Mouse (Mus musculus): ENCODE data around the gene Cyp39a1. TPM values are rescaled to one million over a fixed set of nuclear protein-coding genes. Genes with fewer than 3 reads are reported as not detected.

The Cyp39a1 gene
- total RNA-seq, 2 experiments from 2014 or later: 8.0 to 8.4 TPM

DNA sequence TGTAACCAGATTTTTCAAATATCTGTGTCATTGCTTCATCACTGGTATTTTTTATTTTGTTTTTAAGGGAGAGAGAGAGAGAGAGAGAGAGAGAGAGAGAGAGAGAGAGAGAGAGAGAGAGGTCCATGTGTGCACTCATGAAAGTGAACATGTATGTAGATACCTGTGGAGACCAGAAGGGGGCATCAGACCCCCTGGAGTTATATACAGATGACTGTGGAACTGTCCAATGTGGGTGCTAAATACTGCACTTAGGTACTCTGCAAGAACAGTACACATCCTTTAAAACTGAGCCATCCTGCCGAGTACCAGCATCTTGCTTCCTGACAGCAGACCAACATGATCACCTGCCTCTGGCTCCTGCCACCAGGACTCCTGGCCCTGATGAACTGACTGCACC lies 9.0 kb downstream of the Cyp39a1 start:
- DNase-seq (ENCODE audit: low spot score in 2 of 2): no peak

DNA sequence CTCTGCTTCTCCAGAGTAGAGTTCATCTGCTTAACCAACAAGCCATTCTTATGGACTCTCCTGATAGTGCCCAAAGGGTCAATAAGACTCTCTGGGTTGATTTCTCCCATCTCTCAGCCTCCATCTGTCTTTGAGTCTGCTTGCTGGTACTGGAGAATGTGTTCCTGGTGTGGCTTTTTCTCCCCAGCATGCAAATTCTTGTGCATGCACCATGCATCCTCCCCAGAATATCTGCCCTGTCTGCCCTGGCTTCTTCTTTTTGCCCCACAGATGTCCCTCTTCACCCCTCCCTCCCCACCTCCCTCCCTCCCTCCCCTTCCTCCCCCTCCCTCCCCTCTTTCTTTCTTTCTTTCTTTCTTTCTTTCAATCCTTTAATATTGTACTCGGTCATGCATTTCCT lies 10.1 kb downstream of the Cyp39a1 start:
- no peak for DNase-seq (ENCODE audit: low spot score in 2 of 2)

DNA sequence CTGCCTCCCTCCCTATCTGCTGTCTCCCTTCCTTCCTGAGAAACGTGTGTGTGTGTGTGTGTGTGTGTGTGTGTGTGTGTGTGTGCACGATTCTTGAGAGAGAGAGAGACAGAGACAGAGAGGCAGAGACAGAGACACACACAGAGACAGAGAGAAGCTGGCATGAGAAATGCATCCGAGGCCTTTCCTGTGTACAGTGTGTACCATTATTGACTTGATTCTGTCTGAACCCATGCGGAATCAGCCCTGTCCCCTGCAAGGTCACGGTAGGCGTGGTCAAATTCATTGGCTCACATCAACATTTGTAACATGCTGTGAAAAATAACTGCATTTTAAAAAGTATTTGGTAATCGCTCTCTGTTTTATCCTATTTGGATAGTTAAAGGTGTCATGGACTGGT lies 16.9 kb downstream of the Cyp39a1 start:
- no peak for DNase-seq (ENCODE audit: low spot score in 2 of 2)

DNA sequence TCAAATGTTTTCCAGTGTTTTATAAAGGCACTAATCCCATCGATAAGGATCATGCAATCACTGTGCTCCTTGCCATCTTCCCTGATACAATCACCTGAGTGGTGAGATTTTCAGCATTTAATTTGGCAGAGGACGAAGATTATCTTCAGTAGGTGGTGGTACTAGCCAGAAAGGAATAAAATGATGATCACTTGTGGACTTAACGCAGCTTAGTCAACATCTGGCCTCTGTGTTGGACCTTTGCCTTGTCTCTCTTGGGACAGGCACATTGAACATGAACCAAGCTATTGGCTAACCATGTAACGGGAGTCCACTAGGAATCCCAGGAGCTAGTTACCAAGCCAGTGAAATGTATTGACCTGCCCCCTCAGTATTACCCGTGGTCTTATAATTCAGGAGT lies 17.4 kb downstream of the Cyp39a1 start:
- DNase-seq (ENCODE audit: low spot score in 2 of 2): no peak

DNA sequence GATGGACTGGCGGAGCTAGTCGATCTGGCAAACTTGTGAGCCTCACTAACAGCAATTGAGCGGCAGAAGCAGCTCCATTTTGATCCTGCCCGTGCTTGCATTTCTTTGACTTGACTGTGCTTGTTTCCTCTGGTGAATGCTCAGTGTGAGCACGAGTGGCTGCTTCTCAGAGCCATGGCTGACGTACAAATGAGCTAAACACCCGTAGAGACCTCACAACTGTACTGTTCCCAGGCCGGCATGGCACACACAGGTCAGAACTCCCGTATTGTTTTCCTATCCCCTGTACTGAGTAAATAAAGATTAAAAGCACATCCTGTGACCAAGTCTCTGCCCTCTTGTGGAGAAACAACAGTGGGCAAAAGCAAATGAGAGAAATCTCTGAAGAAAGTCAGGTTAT lies 22.4 kb downstream of the Cyp39a1 start:
- peak in 1 of 2 experiments; percentile 10 for DNase-seq (ENCODE audit: low spot score in 2 of 2)

DNA sequence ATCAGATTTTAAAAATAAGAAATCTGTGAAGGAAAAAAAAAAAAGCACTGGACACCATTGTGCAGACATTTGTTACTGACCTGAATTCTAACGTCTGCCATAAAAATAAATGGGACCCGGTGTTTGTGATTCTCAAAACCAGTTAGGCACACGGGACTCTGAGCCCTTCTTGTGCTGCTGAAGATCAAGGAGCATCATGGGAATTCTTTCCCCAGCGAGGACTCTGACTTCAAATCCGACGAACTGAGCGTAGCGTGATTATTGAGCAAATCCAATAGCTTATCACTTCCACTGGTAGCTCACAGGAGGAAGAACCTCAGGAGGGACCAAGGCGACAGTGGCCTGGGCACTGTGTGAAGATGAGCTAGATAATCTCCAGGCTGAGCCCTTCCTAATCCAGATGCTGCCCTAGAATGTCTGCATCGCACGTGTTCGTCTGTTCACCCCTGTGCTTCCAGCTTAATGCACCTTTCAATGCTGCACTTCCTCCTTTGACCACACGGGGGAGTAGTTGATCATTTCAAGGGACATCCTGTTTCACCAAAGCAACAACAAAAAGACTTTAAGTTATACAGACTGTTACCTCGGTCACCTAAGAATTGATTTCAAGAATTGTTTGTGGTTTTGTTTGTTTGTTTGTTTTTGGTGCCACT lies 31.9 kb downstream of the Cyp39a1 start:
- peak; percentile 52 to 72 for DNase-seq (ENCODE audit: low spot score in 2 of 2)

DNA sequence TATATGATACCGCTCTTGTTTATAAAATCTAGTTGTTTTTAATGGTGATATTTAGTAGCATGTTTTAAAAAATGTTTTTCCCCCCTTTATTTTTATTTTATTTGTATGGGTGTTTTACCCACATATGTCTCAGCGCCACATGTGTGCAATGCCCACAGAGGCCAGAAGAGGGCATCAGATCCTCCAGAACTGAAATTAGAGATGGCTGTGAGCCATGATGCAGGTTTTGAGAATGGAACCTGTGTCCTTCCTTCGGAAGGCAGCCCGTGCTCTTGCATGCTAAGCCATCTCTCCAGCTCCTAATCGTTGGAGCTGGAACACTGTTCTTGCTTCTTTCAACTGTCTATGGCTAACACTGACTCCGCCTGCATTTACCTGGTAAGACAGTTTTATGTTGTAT lies 33.8 kb downstream of the Cyp39a1 start:
- DNase-seq (ENCODE audit: low spot score in 2 of 2): peak; percentile 30 to 47

DNA sequence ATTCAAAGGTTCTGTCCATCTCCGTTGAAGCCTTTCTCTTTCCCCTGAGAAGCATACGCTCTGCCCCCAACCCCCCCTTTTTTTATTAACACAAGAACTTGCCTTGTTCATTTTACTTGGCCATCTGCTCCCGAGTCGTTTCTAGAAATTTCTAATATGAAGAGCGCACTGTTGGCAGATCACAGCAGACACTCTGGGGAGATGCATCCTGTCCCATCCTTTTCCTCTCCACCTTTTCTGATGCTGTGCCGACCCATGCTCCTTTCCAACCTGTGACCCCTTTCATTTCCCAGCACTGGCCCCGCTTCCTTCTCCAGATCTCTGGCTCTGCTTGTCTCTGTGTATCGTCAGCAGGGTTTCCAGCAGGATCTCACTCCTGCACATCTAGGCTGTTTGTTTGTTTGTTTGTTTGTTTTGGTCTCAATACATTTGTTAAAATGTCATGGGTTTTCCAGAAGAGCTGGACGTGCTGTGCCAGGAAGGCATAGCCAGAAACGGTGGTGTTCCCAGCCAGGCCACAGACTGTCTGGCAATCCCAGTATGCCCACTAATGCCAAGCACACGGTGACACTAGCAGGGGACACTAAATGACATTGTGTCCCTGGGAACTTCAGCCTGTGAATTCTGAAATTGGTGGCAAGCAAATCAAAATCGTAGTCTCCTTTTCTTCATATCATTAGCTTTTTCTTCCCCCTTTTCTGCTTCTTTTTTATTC lies 37.1 kb downstream of the Cyp39a1 start:
- DNase-seq (ENCODE audit: low spot score in 2 of 2): no peak

DNA sequence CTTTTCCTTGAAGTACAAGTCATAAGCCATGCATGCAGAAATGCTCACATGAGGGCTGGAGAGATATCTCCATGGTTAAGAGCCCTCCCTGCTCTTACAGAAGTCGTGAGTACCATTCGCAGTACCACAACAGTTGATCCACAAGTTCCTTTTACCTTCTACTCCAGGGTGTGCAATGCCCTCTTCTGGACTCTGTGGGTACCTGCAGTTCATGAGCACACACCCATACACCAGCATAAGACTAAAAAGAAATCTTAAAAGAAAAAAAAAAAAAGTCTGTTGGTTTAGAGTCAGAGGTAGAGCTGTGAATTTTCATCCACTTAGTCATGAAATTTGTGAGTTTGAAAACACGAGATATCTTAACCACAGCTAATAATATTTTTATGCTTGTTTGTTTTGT lies 39.5 kb downstream of the Cyp39a1 start:
- DNase-seq (ENCODE audit: low spot score in 2 of 2): no peak

DNA sequence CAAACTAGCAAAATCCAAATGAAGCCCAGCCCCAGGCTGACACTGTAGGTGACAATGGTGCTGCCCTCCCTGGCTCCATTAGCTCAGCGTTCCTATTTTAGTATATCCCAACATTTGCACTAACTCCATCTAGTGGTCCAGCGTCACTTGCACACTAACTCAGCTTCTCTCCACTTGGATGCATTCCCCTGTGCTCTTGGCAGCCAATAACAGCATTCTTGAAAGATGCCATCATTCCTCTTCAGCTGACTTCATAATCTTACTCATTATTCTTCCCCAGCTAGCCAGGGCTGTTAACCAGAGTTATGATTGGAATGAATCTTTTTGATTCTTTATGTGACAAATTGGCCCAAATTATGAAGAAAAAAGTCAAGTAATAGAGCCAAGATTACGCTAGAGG lies 40.0 kb downstream of the Cyp39a1 start:
- DNase-seq (ENCODE audit: low spot score in 2 of 2): peak in 1 of 2 experiments; percentile 45

DNA sequence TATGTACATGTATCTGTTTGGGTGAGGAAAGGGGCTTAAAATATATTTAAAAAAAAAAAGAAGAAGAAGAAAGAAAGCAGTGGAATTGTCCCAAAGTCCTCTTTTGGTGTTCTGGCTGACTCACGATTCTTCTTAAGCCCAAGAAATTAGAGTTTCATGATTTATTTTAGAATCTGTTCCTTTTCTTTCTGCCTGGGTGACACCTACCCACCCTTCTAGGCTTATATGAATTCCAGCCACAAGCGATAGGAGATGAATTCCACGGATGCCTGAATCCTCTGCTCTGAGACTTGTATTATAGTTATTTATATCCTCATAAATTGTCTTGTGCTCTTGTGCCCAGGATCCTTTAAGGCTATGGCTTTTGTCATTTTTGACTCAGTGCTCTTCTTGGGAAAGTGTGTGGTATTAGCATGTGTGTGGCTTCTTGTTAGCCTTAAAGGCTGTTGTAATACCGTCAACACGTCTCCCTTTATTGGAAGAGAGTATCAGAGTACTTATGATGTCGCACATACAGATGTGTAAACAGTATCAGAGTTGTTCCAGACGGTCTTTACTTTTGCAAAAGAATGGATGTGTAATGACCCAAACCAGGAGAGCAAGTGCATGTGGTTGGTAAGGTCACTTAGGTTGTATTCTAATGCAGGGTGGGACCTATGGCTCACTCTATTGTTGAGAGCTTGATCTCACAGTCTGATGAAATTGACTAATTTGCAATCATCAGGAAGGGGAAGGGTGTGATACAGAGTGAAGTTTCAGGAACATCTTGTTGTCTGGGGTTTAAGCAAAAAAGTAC lies 44.5 kb downstream of the Cyp39a1 start:
- DNase-seq (ENCODE audit: low spot score in 2 of 2): no peak

DNA sequence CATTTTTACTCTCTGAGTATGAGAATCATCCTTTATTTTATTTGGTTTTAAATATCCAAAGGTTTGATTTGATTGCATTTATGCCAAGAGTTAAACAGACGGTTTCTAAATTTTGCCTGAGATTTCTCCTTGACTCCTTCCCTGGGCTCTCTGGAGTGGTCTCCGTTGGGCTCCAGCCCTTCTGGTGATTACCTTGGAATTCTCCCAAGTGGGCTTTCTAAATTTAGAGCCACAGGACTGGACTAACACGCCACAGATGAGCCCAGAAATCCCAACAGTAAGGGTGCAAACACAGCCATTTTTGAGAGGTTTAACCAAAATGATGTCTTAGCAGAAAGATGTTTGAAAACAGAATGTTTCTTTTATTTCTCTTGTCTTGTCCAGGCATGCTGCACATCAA lies 47.0 kb downstream of the Cyp39a1 start:
- no peak for DNase-seq (ENCODE audit: low spot score in 2 of 2)

DNA sequence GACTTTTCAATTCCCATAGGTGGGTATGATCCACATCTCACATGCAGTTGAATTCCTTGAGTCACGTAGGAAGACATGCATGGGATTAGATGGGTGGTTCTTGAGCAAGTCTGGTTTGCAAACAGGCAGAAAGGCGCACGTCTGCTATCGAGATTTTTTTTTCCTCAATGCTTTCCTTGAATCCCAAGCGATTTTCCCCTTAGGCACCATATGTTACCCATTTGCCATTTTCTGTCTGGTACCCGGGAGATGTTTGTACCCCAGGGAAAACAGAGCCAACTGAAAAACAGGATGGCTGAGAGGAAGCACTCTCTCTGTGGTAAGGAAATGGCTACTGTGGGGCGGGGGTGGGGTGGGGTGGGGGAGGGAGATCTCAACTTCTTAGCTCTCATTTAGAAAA lies 49.4 kb downstream of the Cyp39a1 start:
- no peak for DNase-seq (ENCODE audit: low spot score in 2 of 2)

DNA sequence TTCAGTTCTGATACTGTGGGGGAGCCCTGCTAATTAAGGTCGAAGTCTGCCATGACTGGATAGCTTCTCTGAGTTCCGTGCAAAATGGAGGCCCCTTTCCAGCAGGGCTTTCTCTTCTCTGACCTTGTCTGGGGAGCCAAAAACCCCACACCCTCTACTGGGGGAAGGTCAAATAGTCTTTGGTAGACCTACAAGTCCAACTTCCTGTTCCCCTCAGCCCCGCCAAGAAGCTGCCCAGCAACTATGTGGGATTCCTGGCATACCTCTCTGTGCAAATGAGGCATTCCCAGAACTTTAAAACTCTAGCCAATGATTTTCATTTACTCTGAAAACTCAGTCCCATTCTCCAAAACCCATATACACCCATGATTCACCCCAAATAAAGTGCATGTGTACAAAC lies 52.2 kb downstream of the Cyp39a1 start:
- DNase-seq (ENCODE audit: low spot score in 2 of 2): no peak

DNA sequence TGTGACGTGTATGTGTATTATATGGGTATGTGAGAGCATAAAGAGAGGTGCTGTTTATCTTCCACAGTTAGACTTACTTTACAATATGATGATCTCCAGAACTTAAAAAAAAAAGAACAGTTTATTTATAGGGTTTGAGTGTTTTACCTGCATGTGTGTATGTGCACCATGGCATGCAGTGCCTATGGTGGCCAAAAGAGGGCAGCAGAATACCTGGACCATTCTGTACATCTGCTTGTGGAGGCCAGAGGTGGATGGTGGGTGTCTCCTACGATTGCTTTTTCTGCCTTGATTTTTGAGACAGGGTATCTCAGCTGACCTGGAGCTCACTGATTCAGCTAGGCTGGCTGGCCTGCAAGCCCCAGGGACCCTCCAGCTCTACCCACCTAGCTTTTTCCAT lies 57.3 kb downstream of the Cyp39a1 start:
- DNase-seq (ENCODE audit: low spot score in 2 of 2): no peak

DNA sequence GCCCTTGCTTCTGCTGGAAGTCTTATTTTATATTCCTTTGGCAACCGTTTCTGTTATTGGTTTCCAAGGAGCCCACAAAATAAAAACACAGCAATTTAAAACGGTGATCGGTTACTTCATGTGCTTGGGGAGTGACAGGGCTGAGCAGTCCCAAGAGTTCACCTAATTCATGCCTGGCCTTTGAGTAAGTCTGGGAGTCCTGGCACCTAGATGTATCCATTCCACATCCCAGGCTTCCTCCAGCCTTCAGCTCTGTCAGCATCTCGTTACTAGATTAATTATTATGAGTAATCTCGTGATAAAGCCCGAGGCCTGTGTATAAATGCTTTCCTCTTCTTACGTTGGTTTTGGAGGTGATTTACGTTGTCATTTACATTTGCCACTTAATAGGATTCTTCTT lies 64.1 kb downstream of the Cyp39a1 start:
- no peak for DNase-seq (ENCODE audit: low spot score in 2 of 2)

DNA sequence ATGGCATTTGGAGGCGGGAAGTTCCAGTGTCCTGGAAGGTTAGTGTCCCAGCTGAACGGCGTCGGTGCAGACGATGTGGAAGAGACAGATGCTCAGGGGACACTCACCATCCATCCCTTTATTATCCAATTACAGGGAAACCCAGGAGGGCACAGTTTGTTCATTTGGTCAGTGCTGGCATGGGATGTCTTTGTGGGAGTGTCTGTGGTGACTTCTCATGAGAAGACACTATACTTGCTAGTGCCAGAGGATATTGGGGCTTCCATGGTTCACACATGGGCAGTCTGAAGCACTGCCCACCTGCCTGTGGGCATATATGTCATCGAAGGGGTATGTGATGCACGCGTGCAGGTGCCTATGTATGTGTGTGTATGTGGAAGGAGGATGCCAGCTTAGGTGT lies 64.8 kb downstream of the Cyp39a1 start:
- no peak for DNase-seq (ENCODE audit: low spot score in 2 of 2)

DNA sequence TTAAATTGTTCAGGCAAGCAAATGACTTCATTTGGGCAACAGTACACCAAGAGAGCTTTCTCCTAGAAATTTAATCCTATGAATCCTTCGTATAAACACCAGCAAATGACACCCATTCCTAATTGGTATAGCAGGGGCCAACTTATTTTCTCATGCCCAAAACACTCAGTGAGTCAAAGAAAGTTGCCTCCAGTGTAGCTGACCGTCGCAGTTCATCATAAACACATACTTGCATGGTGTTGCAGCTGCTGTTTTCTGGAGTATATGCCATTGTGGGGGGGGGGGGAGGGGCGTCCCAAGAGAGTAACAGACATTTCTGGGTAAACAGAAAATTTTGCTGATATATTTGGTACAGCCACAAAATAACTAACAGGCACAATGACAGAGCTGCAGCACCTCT lies 67.0 kb downstream of the Cyp39a1 start:
- DNase-seq (ENCODE audit: low spot score in 2 of 2): no peak

DNA sequence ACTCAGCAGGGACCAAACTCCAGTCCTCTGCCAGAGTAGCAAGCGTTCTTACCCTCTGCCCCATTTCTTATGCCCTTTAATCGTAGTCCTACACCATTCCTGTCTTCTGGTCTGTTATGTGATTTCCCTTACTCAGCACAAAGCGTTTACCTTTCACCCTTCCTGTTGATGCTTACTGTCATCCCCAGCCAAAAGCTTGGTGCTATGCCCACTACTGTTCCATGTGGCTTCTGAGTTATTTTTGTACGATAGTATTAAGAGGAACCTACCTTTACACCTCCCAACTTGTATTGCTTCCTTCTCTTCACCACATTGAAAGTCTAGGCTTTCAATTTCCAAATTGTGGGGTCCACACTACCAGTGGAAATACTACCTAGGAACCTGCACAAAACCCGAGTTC lies 76.7 kb downstream of the Cyp39a1 start:
- DNase-seq (ENCODE audit: low spot score in 2 of 2): no peak

DNA sequence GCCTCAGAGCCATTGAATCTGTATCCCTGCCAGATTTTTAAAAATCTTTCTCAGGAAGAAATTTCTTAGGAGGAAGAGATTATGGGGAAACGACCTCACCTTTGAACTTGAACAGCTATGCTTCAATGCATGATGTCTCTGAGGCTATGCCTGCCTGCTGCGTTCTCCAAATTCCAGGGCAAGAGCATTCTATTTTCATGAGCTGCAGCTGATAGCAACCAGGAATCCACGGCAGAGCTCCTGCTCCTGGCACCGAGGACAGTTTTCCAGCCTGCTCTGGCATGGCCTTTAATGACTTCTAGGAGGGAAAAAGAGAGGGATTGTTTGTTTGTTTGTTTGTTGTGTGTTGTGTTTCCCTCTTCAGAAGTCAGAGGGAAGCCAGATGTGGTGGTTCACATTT lies 77.2 kb downstream of the Cyp39a1 start:
- DNase-seq (ENCODE audit: low spot score in 2 of 2): no peak

DNA sequence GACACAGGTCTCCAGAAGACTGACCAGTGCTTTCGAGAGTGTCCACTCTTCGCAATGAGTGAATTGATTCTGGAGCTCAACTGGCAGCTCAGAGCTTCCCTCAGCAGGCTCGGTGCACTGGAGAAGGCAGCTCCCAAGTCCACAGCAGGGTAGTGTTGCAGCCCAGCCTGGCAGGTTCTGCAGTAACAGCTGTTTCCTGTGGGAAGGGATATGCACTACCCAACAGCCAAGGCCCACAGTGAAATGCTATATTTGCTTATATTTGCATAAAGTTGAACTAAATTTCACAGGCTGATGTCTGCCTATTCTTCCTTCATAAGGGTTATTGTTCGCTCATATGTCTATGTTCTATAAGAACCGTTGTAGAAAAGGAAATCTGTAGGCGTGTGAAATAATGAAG lies 83.9 kb downstream of the Cyp39a1 start:
- DNase-seq (ENCODE audit: low spot score in 2 of 2): no peak

DNA sequence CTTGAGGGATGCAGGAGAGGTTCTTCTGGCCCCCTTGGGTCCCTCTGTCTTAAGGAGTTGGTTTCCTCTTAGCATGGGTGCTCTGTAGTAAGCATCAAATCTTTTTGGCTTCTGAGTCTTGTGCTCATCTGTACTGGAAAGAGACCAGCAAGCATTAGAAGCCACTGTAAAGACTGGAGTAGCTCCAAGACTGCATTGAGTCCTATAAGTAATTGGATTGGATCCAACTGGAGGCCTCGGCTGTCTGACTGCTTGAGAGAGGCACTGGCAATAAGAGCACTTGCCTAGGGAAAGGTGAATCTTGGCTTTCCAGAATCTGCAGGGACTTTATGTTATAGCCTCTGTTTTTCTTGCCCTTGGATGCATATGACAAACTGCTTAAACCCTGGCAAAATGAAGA lies 85.6 kb downstream of the Cyp39a1 start:
- no peak for DNase-seq (ENCODE audit: low spot score in 2 of 2)

Measured in gastrocnemius, postnatal 4 days (tissue).